Mouse (Mus musculus): ENCODE results near the gene Tyw5. TPM values are rescaled to one million over a fixed set of nuclear protein-coding genes. Genes with fewer than 3 reads are reported as not detected.

Gene Tyw5
- total and polyA plus RNA-seq, 3 experiments = 20.3 to 50.1 (median 21.0) TPM

DNA sequence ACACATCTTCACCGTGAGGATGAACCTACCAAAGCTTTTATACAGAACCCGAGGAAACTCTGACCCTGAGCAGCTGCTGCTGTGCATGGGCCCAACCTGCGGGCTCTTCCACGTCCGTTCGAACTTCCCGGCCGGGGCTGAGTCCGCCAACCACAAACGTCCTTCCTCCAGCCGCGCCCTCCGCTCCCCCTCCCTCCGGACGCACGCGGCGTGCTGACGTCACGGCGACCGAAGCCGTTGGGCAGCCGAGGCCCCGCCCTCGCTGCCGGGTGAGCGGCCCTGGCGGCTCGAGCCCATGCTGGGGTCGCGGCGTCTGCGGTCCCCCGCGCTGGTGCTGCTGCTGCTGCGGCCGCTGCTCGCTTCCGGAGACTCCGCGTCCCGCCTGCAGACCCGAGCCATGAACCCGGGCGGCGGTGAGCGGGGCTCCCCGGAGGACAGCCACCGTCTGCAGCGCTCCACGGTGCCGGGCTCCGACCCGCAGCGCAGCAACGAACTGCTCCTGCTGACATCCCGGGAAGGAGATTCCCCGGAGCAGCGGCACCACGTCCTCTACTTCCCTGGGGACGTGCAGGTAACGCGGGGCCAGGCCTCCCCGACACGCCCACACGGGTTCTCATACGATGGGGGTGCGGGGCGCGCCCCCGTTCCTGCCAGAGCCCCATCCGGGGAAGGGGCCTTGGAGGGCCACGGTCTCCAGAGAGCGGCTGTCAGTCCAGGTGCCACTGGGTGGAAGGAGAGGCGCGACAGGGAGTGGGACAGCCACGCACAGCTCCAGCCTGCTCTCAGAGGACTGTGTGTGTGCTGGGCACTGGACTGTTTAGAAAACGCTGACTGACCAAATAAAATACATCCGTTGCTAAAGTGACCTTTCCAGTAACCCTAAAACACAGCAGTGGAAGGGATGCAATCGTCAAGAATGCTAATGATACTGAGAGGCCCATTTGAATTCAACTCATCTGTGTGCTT is 29.2 kb downstream of the Tyw5 start, which contains the start of gene 1700066M21Rik (continued):
- no peak for TF ChIP-seq USF1 (IDR thresholded peaks at IDR 0.05; ENCODE audit: low read depth, low read length)
- peak; percentile 97 for TF ChIP-seq SIN3A (IDR thresholded peaks at IDR 0.05; ENCODE audit: low read length)
- TF ChIP-seq RCOR1 (conservative IDR thresholded peaks at IDR 0.05; ENCODE audit: low read depth, low read length) = no peak
- no peak for TF ChIP-seq SMC3 (IDR thresholded peaks at IDR 0.05; ENCODE audit: low read depth, low read length)
- peak; percentile 81 for TF ChIP-seq NELFE (IDR thresholded peaks at IDR 0.05; ENCODE audit: low read depth, low read length)

DNA sequence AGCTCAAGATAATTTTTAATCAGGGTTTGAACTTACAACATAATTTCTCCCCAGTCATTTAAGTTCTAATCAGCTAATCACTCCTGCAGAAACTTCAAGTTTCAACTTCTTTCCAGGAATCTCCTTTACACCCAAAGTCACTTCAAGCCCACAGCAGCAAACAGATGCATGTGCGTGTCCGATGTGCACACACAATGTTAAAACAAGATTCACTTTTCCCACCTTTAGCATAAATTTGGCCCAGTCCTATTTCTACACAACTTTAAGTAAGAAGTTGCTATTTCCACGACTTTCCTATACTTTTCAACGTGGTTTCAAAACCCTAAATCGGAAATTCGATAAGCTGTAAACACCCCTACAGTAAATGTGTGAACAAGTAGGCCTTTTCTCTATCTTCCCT is 30.1 kb downstream of the Tyw5 start:
- Histone ChIP-seq H3K27ac (ENCODE audit: insufficient read depth, low read depth) (no peak overlapping the region), H3K4me3 (replicated peaks in 1 of 3; ENCODE audit: low read depth in 2 of 3, low read length in 2 of 3, poor library complexity in 1 of 3) (peak overlapping the region; percentile 66 to 93 (median 89)), H3K9ac (ENCODE audit: insufficient read depth, low read depth) (peak overlapping the region; percentile 60; the same call in 1 of the 2 replicates), H3K4me1 (ENCODE audit: control insufficient read depth in 1 of 2, insufficient read depth in 2 of 2) (peaks cover 4 to 31% of the 10 kb centered on the region in 2 experiments; a peak in 3 of 4 replicates), H3K36me3 (replicated peaks in 1 of 2; ENCODE audit: control insufficient read depth in 1 of 2, insufficient read depth in 1 of 2, low read length in 1 of 2) (peaks cover 3 to 18% of the 10 kb centered on the region in 2 experiments), H3K9me3 (replicated peaks; ENCODE audit: low read length) (peaks cover 1% of the 10 kb centered on the region), H3K27me3 (replicated peaks) (no peaks in the 10 kb centered on the region), H3K79me2 (replicated peaks; ENCODE audit: control insufficient read depth, extremely low read depth, insufficient read depth, poor library complexity, severe bottlenecking) (no peaks in the 10 kb centered on the region), H3K4me2 (ENCODE audit: insufficient read depth, low read depth, poor library complexity, severe bottlenecking) (peak overlapping the region; percentile 93)
- DNase-seq (ENCODE audit: extremely low read depth) = no peak
- TF ChIP-seq TBP (conservative IDR thresholded peaks at IDR 0.05; ENCODE audit: low read depth, low read length) (no peak), SMC3 (IDR thresholded peaks at IDR 0.05; ENCODE audit: low read depth, low read length) (no peak), CTCF (conservative IDR thresholded peaks at IDR 0.05 in 1 of 2, IDR thresholded peaks at IDR 0.05 in 1 of 2; ENCODE audit: low read depth in 2 of 2, low read length in 2 of 2) (no peak), RCOR1 (conservative IDR thresholded peaks at IDR 0.05; ENCODE audit: low read depth, low read length) (no peak), MYC (IDR thresholded peaks at IDR 0.05; ENCODE audit: low read depth, low read length) (no peak), UBTF (IDR thresholded peaks at IDR 0.05; ENCODE audit: low read depth, low read length) (no peak), JUND (conservative IDR thresholded peaks at IDR 0.05; ENCODE audit: low read depth, low read length) (no peak), NRF1 (IDR thresholded peaks at IDR 0.05; ENCODE audit: low read depth, low read length) (no peak), NELFE (IDR thresholded peaks at IDR 0.05; ENCODE audit: low read depth, low read length) (no peak), IRF4 (IDR thresholded peaks at IDR 0.05; ENCODE audit: low read depth, low read length) (no peak)
- dilution Hi-C loops (cut with MboI; ENCODE audit: extremely low pct_ligation_motif_present, extremely low pct_unique_long_range_greater_than_20kb, low sequenced_read_pairs) = no loop called here
- in situ Hi-C loops (cut with MboI; ENCODE audit: low pct_ligation_motif_present, low pct_unique_long_range_greater_than_20kb, low sequenced_read_pairs) = no loop called here

DNA sequence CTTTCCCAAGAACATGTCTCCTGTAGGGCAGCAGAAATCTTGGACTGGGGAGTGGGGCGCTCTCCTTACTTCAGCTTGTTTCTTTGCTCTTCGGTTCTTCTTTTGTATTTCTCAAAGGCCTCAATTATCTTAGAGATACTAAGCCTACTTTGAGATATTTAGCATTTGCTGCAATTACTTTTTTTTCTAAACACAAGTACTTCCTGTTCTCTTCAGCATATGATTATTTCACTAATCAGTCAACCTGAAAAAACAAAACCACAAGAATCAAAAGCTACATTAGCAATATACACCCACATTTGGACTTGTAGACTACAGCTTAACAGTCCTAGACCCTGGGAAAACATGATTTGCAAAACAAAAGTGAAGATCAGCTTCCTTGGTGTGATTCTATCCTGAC is 31.6 kb downstream of the Tyw5 start:
- in situ Hi-C loops (cut with MboI; ENCODE audit: low pct_ligation_motif_present, low pct_unique_long_range_greater_than_20kb, low sequenced_read_pairs) (no loop called here), dilution Hi-C loops (cut with MboI; ENCODE audit: extremely low pct_ligation_motif_present, extremely low pct_unique_long_range_greater_than_20kb, low sequenced_read_pairs) (no loop called here)
- Histone ChIP-seq H3K27me3 (replicated peaks) (no peaks in the 10 kb centered on the region), H3K9ac (ENCODE audit: insufficient read depth, low read depth) (no peak overlapping the region), H3K4me3 (replicated peaks in 1 of 3; ENCODE audit: low read depth in 2 of 3, low read length in 2 of 3, poor library complexity in 1 of 3) (no peak overlapping the region), H3K4me1 (ENCODE audit: control insufficient read depth in 1 of 2, insufficient read depth in 2 of 2) (peaks cover 6 to 41% of the 10 kb centered on the region in 2 experiments), H3K27ac (ENCODE audit: insufficient read depth, low read depth) (no peak overlapping the region), H3K4me2 (ENCODE audit: insufficient read depth, low read depth, poor library complexity, severe bottlenecking) (0 out of 2 replicates have a peak overlapping the region, but pooled peaks have one; percentile 56), H3K36me3 (replicated peaks in 1 of 2; ENCODE audit: control insufficient read depth in 1 of 2, insufficient read depth in 1 of 2, low read length in 1 of 2) (peaks cover 3 to 15% of the 10 kb centered on the region in 2 experiments), H3K9me3 (replicated peaks; ENCODE audit: low read length) (peaks cover 1% of the 10 kb centered on the region), H3K79me2 (replicated peaks; ENCODE audit: control insufficient read depth, extremely low read depth, insufficient read depth, poor library complexity, severe bottlenecking) (no peaks in the 10 kb centered on the region)
- TF ChIP-seq ZMIZ1 (IDR thresholded peaks at IDR 0.05; ENCODE audit: low read depth, low read length) (no peak), CTCF (conservative IDR thresholded peaks at IDR 0.05 in 1 of 2, IDR thresholded peaks at IDR 0.05 in 1 of 2; ENCODE audit: low read depth in 2 of 2, low read length in 2 of 2) (no peak), HCFC1 (IDR thresholded peaks at IDR 0.05; ENCODE audit: low read depth, low read length) (no peak), MAZ (IDR thresholded peaks at IDR 0.05; ENCODE audit: low read depth, low read length) (no peak), RAD21 (IDR thresholded peaks at IDR 0.05; ENCODE audit: low read depth, low read length) (no peak), POLR2AphosphoS2 (IDR thresholded peaks at IDR 0.05; ENCODE audit: low read depth, low read length) (no peak), UBTF (IDR thresholded peaks at IDR 0.05; ENCODE audit: low read depth, low read length) (no peak), MXI1 (IDR thresholded peaks at IDR 0.05; ENCODE audit: low read depth, low read length) (no peak), ZKSCAN1 (IDR thresholded peaks at IDR 0.05; ENCODE audit: borderline replicate concordance, low read depth, low read length) (no peak), KAT2A (IDR thresholded peaks at IDR 0.05; ENCODE audit: insufficient replicate concordance, low read length) (no peak), ZNF384 (IDR thresholded peaks at IDR 0.05; ENCODE audit: low read depth, low read length) (peak; percentile 34; the same call in 1 of the 2 replicates), ZC3H11A (IDR thresholded peaks at IDR 0.05; ENCODE audit: low read depth, low read length) (no peak), MYC (IDR thresholded peaks at IDR 0.05; ENCODE audit: low read depth, low read length) (no peak), EP300 (IDR thresholded peaks at IDR 0.05; ENCODE audit: low read length) (0 out of 2 replicates have a peak, but pooled peaks have one; percentile 10), TBP (conservative IDR thresholded peaks at IDR 0.05; ENCODE audit: low read depth, low read length) (no peak), CHD2 (IDR thresholded peaks at IDR 0.05; ENCODE audit: low read length) (no peak), RCOR1 (conservative IDR thresholded peaks at IDR 0.05; ENCODE audit: low read depth, low read length) (no peak), NRF1 (IDR thresholded peaks at IDR 0.05; ENCODE audit: low read depth, low read length) (no peak)
- no peak for DNase-seq (ENCODE audit: extremely low read depth)
